ENCODE assay signal across 21 mouse cellular contexts in the genomic region with DNA sequence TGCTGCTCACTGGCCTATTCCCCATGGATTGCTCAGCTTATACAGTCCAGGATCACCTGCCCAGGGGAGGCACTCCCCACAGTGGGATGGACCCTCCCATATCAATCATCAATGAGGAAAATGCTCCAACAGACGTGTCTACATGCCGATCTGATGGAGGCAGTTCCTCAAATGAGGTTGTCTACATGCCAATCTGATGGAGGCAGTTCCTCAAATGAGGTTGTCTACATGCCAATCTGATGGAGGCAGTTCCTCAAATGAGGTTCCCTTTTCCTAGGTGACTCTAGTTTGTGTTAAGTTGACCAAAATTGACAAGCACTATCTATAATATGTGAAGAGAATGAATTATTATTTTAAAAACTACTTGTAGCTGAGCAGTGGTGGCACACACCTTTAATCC. TPM values are rescaled to one million over a fixed set of nuclear protein-coding genes. Genes with fewer than 3 reads are reported as not detected.
A peak's percentile ranks its signal among the peaks of the same experiment; 100 is the strongest.
DNase-seq lines count a peak whose midpoint lies in the region; ATAC-seq and TF ChIP-seq lines count a peak whose summit lies in the region.
"Had no signal": no experiment of that assay in that cellular context is flagged by ENCODE, and none has a peak within 500 bp of the region (broad histone marks: within the 10 kb centered on the region; RNA-seq: fewer than 3 reads in every experiment).

No protein-coding gene starts in this region.

- no peak for TF ChIP-seq CTCF in layer of hippocampus, adult 2 months (conservative IDR thresholded peaks at IDR 0.05)

- no peaks in the 10 kb centered on the region for H3K4me1 ChIP-seq in limb, embryonic 10.5 days
- no peaks in the 10 kb centered on the region for H3K4me1 ChIP-seq in hindbrain, embryonic 13.5 days (replicated peaks)
- H3K4me1 ChIP-seq: embryonic facial prominence, embryonic 10.5 days; forebrain, embryonic 13.5 days; heart, embryonic 10.5 days had no signal

- peak; percentile 97 for ATAC-seq in common myeloid progenitor, adult 5-6 weeks (replicated peaks; ENCODE audit: low read depth, poor library complexity, severe bottlenecking)
- ATAC-seq in megakaryocyte progenitor cell, adult 5-6 weeks (replicated peaks; ENCODE audit: poor library complexity) = peak; percentile 98
- no peak for ATAC-seq in hindbrain, embryonic 13.5 days (ENCODE audit: low FRiP score)
- ATAC-seq: activated CD4-positive, CD25-positive, alpha-beta regulatory T cell, adult 4 months; forebrain, embryonic 13.5 days; forebrain, postnatal 0 days; Patski had no signal

- H3K36me3 ChIP-seq in limb, embryonic 10.5 days = no peaks in the 10 kb centered on the region
- no peaks in the 10 kb centered on the region for H3K36me3 ChIP-seq in hindbrain, embryonic 13.5 days
- H3K36me3 ChIP-seq: embryonic facial prominence, embryonic 10.5 days; heart, embryonic 10.5 days had no signal

- WGBS in limb, embryonic 10.5 days = 93% methylated on average over 2 of the region's 2 CpGs
- WGBS in hindbrain, embryonic 13.5 days = 79% methylated on average over 2 of the region's 2 CpGs

- no peaks in the 10 kb centered on the region for H3K27me3 ChIP-seq in limb, embryonic 10.5 days (ENCODE audit: low read depth, poor library complexity, severe bottlenecking)
- H3K27me3 ChIP-seq in hindbrain, embryonic 13.5 days = no peaks in the 10 kb centered on the region
- H3K27me3 ChIP-seq: forebrain, embryonic 13.5 days had no signal

- H3K4me3 ChIP-seq in limb, embryonic 10.5 days = no peak overlapping the region
- no peak overlapping the region for H3K4me3 ChIP-seq in layer of hippocampus, adult 2 months
- H3K4me3 ChIP-seq in hindbrain, embryonic 13.5 days = no peak overlapping the region
- H3K4me3 ChIP-seq: embryonic facial prominence, embryonic 10.5 days; forebrain, embryonic 13.5 days; gastrocnemius, adult 2 months; heart, embryonic 10.5 days had no signal

- DNase-seq in B cell, adult 2 months = peak; percentile 2 to 4
- no peak for DNase-seq in limb, embryonic 10.5 days (ENCODE audit: low spot score)
- DNase-seq in layer of hippocampus, adult 2 months (ENCODE audit: low spot score in 2 of 2) = no peak
- no peak for DNase-seq in spleen, adult 18-20 months
- DNase-seq: adrenal gland, postnatal 14 days; cerebellum, adult 11-12 months; gastrocnemius, adult 2 months; gastrocnemius, postnatal 36 days; heart, adult 18-20 months; heart, postnatal 10 days; heart, postnatal 4 days had no signal

- no peak overlapping the region for H3K9ac ChIP-seq in hindbrain, embryonic 13.5 days
- H3K9ac ChIP-seq: forebrain, embryonic 13.5 days; forebrain, postnatal 0 days; hindbrain, embryonic 14.5 days had no signal

- no peak overlapping the region for H3K27ac ChIP-seq in limb, embryonic 10.5 days
- no peak overlapping the region for H3K27ac ChIP-seq in layer of hippocampus, adult 2 months
- H3K27ac ChIP-seq in hindbrain, embryonic 13.5 days = no peak overlapping the region
- H3K27ac ChIP-seq: embryonic facial prominence, embryonic 10.5 days; forebrain, embryonic 13.5 days; gastrocnemius, adult 2 months; heart, embryonic 10.5 days; hindbrain, embryonic 14.5 days had no signal

- H3K9me3 ChIP-seq in limb, embryonic 10.5 days (replicated peaks) = no peaks in the 10 kb centered on the region
- H3K9me3 ChIP-seq in hindbrain, embryonic 13.5 days = no peaks in the 10 kb centered on the region
- H3K9me3 ChIP-seq: embryonic facial prominence, embryonic 10.5 days; forebrain, embryonic 13.5 days; heart, embryonic 10.5 days had no signal

- no peak overlapping the region for H3K4me2 ChIP-seq in hindbrain, embryonic 13.5 days
- H3K4me2 ChIP-seq: forebrain, embryonic 13.5 days; hindbrain, embryonic 14.5 days had no signal

RNA-seq across cellular contexts. Expression of a gene that starts 24.6 kb away (rescaled TPM):
- 0.14 and 0.92 TPM in 2 replicates for total RNA-seq in common myeloid progenitor, adult 5-6 weeks (2017)
- total RNA-seq in megakaryocyte progenitor cell, adult 5-6 weeks (2015) = 0.02 TPM in 1 of 2 replicates, not detected in the other
- 0.03 TPM in 1 of 2 replicates, not detected in the other for total RNA-seq in megakaryocyte progenitor cell, adult 5-6 weeks (2017)
- 3.3 and 4.1 TPM in 2 replicates for polyA plus RNA-seq in limb, embryonic 10.5 days (2016; fragmentation: Nextera tagmentation; extraction: Ambion mirVana)
- 10 to 100 TPM; 26.6 to 31.1 TPM for total RNA-seq in layer of hippocampus, adult 2 months (2021)
- polyA plus RNA-seq in hindbrain, embryonic 13.5 days (2015; fragmentation: Nextera tagmentation; extraction: Ambion mirVana) = 7.5 and 7.8 TPM in 2 replicates

Comparison
In these comparisons a context has a peak if more than half of its experiments do, and no peak if none do; other contexts are left out.
1. DNase-seq: peak in B cell, adult 2 months (2 of 2); none in limb, embryonic 10.5 days (single experiment), layer of hippocampus, adult 2 months (0 of 2) and spleen, adult 18-20 months (0 of 2).
2. RNA of a gene that starts 24.6 kb away (total RNA-seq): 26.6 to 31.1 TPM in layer of hippocampus, adult 2 months; 0.14 to 0.92 TPM in common myeloid progenitor, adult 5-6 weeks and 0.02 to 0.03 TPM in megakaryocyte progenitor cell, adult 5-6 weeks; every median in the first group is over 10 times any median in the second.